Comparison of ENCODE assay signal across 8 mouse cellular contexts in the genomic region with DNA sequence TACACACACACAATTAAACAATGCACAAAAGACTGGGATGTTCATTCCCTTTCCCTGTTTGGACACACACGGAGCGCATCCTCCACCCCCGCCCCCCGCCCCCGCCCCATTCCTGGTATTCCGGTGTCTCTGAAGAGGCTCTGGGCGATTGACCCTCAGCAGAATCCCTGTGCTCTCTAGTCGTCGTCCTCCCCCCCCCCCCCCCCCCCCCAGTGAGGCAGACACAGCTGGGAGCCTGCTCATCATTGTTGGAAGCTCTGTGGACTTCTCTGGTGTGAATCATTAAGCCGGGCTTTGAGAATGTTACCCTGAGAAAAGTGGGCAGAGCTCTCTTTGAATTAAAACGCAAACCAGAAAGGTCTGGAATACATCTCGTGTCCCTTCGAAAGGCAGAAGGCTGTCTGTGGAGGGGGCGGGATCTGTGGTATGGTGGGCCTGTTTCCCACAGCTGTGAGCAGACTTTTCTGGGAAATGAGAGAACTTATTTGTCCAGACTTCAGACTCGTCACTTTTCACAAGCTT. TPM values are rescaled to one million over a fixed set of nuclear protein-coding genes. Genes with fewer than 3 reads are reported as not detected.
DNase-seq lines count a peak whose midpoint lies in the region; ATAC-seq and TF ChIP-seq lines count a peak whose summit lies in the region.

No protein-coding gene starts in this region.

- 17% methylated on average over 15 of the region's 15 CpGs for WGBS in heart, postnatal 0 days
- WGBS in embryonic facial prominence, embryonic 13.5 days, result 6% methylated on average over 13 of the region's 15 CpGs
- WGBS in limb, embryonic 10.5 days, result 13% methylated on average over 15 of the region's 15 CpGs

- DNase-seq in heart, postnatal 0 days (ENCODE audit: low spot score), result no peak
- DNase-seq in heart, adult 9 months (ENCODE audit: low spot score in 2 of 2), result no peak
- DNase-seq in Muller cell, postnatal 12 days (ENCODE audit: inconsistent ontology term), result peak; percentile 70
- no peak for DNase-seq in limb, embryonic 10.5 days (ENCODE audit: low spot score)
- no peak for DNase-seq in frontal cortex, postnatal 36 days (ENCODE audit: low spot score in 2 of 2)
- no peak for DNase-seq in spleen, postnatal 36 days (ENCODE audit: low spot score in 2 of 2)

- no peak for TF ChIP-seq EP300 in heart, postnatal 0 days (IDR thresholded peaks at IDR 0.05; ENCODE audit: low read depth)

- no peak for ATAC-seq in heart, postnatal 0 days (ENCODE audit: insufficient read depth, low read depth)
- peak; percentile 74 for ATAC-seq in embryonic facial prominence, embryonic 13.5 days (ENCODE audit: insufficient number of reproducible peaks, insufficient read depth, low FRiP score, low TSS enrichment, low read depth)
- no peak for ATAC-seq in CD4-positive, CD25-positive, alpha-beta regulatory T cell, adult 4 months

- TF ChIP-seq CTCF in heart, postnatal 0 days (IDR thresholded peaks at IDR 0.05; ENCODE audit: low read depth), result no peak

- no peak overlapping the region for H3K27ac ChIP-seq in heart, postnatal 0 days (ENCODE audit: low read depth)
- H3K27ac ChIP-seq in embryonic facial prominence, embryonic 13.5 days, result peak overlapping the region; percentile 86
- H3K27ac ChIP-seq in limb, embryonic 10.5 days, result no peak overlapping the region

- H3K9me3 ChIP-seq in heart, postnatal 0 days (replicated peaks; ENCODE audit: control insufficient read depth, low read length), result no peaks in the 10 kb centered on the region
- H3K9me3 ChIP-seq in embryonic facial prominence, embryonic 13.5 days, result no peaks in the 10 kb centered on the region
- no peaks in the 10 kb centered on the region for H3K9me3 ChIP-seq in limb, embryonic 10.5 days (replicated peaks)

- H3K4me3 ChIP-seq in heart, postnatal 0 days (ENCODE audit: low read depth, low read length), result no peak overlapping the region
- no peak overlapping the region for H3K4me3 ChIP-seq in embryonic facial prominence, embryonic 13.5 days
- H3K4me3 ChIP-seq in limb, embryonic 10.5 days, result peak overlapping the region; percentile 11; the same call in 1 of the 2 replicates

- H3K9ac ChIP-seq in heart, postnatal 0 days (replicated peaks; ENCODE audit: low read depth, low read length), result no peak overlapping the region
- no peak overlapping the region for H3K9ac ChIP-seq in embryonic facial prominence, embryonic 13.5 days

- no peaks in the 10 kb centered on the region for H3K4me1 ChIP-seq in heart, postnatal 0 days (ENCODE audit: control insufficient read depth, insufficient read depth)
- peaks cover 30% of the 10 kb centered on the region for H3K4me1 ChIP-seq in embryonic facial prominence, embryonic 13.5 days
- H3K4me1 ChIP-seq in limb, embryonic 10.5 days, result peaks cover 8% of the 10 kb centered on the region

- H3K36me3 ChIP-seq in heart, postnatal 0 days (replicated peaks; ENCODE audit: control insufficient read depth, insufficient read depth, low read length), result no peaks in the 10 kb centered on the region
- no peaks in the 10 kb centered on the region for H3K36me3 ChIP-seq in embryonic facial prominence, embryonic 13.5 days
- H3K36me3 ChIP-seq in limb, embryonic 10.5 days, result no peaks in the 10 kb centered on the region

- H3K4me2 ChIP-seq in heart, postnatal 0 days (ENCODE audit: low read depth, low read length), result peak overlapping the region; percentile 10; the same call in 1 of the 2 replicates
- peak overlapping the region; percentile 48 for H3K4me2 ChIP-seq in embryonic facial prominence, embryonic 13.5 days

- H3K27me3 ChIP-seq in heart, postnatal 0 days (ENCODE audit: control insufficient read depth, insufficient read depth, low read length), result no peaks in the 10 kb centered on the region
- H3K27me3 ChIP-seq in embryonic facial prominence, embryonic 13.5 days, result no peaks in the 10 kb centered on the region
- no peaks in the 10 kb centered on the region for H3K27me3 ChIP-seq in limb, embryonic 10.5 days (ENCODE audit: low read depth, poor library complexity, severe bottlenecking)

RNA-seq across cellular contexts. Expression of a gene that starts 31.8 kb away (rescaled TPM):
- total RNA-seq in heart, postnatal 0 days (2014; rRNA removed; ENCODE audit: low replicate concordance), result 0.61 and 2.8 TPM in 2 replicates
- 7.0 and 8.3 TPM in 2 replicates for polyA plus RNA-seq in heart, postnatal 0 days (2015; fragmentation: Nextera tagmentation; extraction: Ambion mirVana)
- polyA plus RNA-seq in embryonic facial prominence, embryonic 13.5 days (2015; fragmentation: Nextera tagmentation; extraction: Ambion mirVana), result 15.0 and 17.6 TPM in 2 replicates
- 18.7 and 19.2 TPM in 2 replicates for polyA plus RNA-seq in limb, embryonic 10.5 days (2016; fragmentation: Nextera tagmentation; extraction: Ambion mirVana)
- 10 to 100 TPM in 1 of 2 experiments, 1 to 10 TPM in 1; 8.8 to 10.6 TPM for polyA plus RNA-seq in CD4-positive, CD25-positive, alpha-beta regulatory T cell, adult 4 months (2017; shearing (Covaris generic))
